Mouse (Mus musculus) limb, embryonic 15.5 days (tissue): ENCODE data around the gene Fam129c. TPM values are rescaled to one million over a fixed set of nuclear protein-coding genes. Genes with fewer than 3 reads are reported as not detected.

Experiments
- ATAC-seq: fragments of 200-750 bp; cut with Nextera tagmentation; 2 replicates; pipeline ENCODE4 v1.8.0; 2017; ENCODE audit warnings: low read depth, moderate TSS enrichment; ENCODE audit not compliant: insufficient number of reproducible peaks, low FRiP score, low TSS enrichment
- H3K27ac ChIP-seq: fragments of 300-500 bp; sonication (generic); 2 replicates; pipeline ENCODE4 v1.5.1; 2015; ENCODE audit warnings: moderate library complexity, mild to moderate bottlenecking, inconsistent platforms
- H3K27me3 ChIP-seq: fragments of 300-500 bp; sonication (generic); 2 replicates; pipeline ENCODE4 v1.6.1; 2015; ENCODE audit warnings: inconsistent platforms
- H3K36me3 ChIP-seq: fragments of 300-500 bp; sonication (generic); 2 replicates; pipeline ENCODE4 v1.6.1; 2015; ENCODE audit warnings: inconsistent platforms
- H3K4me1 ChIP-seq: fragments of 300-500 bp; sonication (generic); 2 replicates; pipeline ENCODE4 v1.6.1; 2015; ENCODE audit warnings: inconsistent platforms
- H3K4me2 ChIP-seq: fragments of 300-500 bp; sonication (generic); 2 replicates; pipeline ENCODE4 v1.6.1; 2015; ENCODE audit warnings: mild to moderate bottlenecking, inconsistent platforms
- H3K4me3 ChIP-seq: fragments of 300-500 bp; sonication (generic); 2 replicates; pipeline ENCODE4 v1.5.1; 2015; ENCODE audit warnings: mild to moderate bottlenecking, inconsistent platforms
- H3K9ac ChIP-seq: fragments of 300-500 bp; sonication (generic); 2 replicates; pipeline ENCODE4 v1.6.1; 2015; ENCODE audit warnings: inconsistent platforms
- H3K9me3 ChIP-seq: fragments of 300-500 bp; sonication (generic); 2 replicates; pipeline ENCODE4 v1.6.1; 2016; ENCODE audit warnings: inconsistent platforms
- WGBS: fragments of 180-500 bp; shearing (Covaris S2); methylation state at CpG from one replicate; pipeline ENCODE4 v1.1.7; 2015; 5-methylcytosine and 5-hydroxymethylcytosine counted together
- microRNA-seq: library from miRNA; unstranded; fragments of <30 nt; microRNA quantifications from one replicate; pipeline ENCODE4, GENCODE M21; 2016
- polyA plus RNA-seq: library from polyadenylated mRNA; unstranded; fragments of >200 nt; fragmentation: Nextera tagmentation; extraction: Ambion mirVana; gene quantifications from 2 replicates; pipeline ENCODE4 v1.2.1, GENCODE M21; 2015

Fam129c gene
- polyA plus RNA-seq, 1 experiment from 2014 or later = 5.0 TPM

- Histone ChIP-seq H3K9me3 (no peaks in the 10 kb centered on the region; the same call in 1 of the 2 replicates), H3K27ac (no peak overlapping the region)
- WGBS = 70% methylated on average over 8 of the region's 8 CpGs
Measured at GRCm38 (mm10) chr8:71637149-71638095, 40.0 kb downstream of the Fam129c start.

GRCm38 (mm10) chr8:71638321-71638720 is 40.9 kb downstream of the Fam129c start:
- H3K4me3 ChIP-seq = no peak overlapping the region
- H3K9me3 ChIP-seq = no peaks in the 10 kb centered on the region
- H3K4me2 ChIP-seq = no peak overlapping the region
- no peak overlapping the region for H3K27ac ChIP-seq
- no peaks in the 10 kb centered on the region for H3K36me3 ChIP-seq
- ATAC-seq = no peak
- peaks cover 21% of the 10 kb centered on the region for H3K27me3 ChIP-seq
- H3K4me1 ChIP-seq = peaks cover 11% of the 10 kb centered on the region
- WGBS = 64% methylated on average over 6 of the region's 6 CpGs
- H3K9ac ChIP-seq = no peak overlapping the region

More at GRCm38 (mm10) chr8:71637149-71638095, 40.0 kb downstream of the Fam129c start:
- Histone ChIP-seq H3K36me3 (no peaks in the 10 kb centered on the region), H3K4me2 (no peak overlapping the region), H3K4me1 (peaks cover 11% of the 10 kb centered on the region), H3K9ac (no peak overlapping the region), H3K4me3 (no peak overlapping the region), H3K27me3 (peaks cover 28% of the 10 kb centered on the region)
- no peak for ATAC-seq

GRCm38 (mm10) chr8:71639318-71639717 is 41.9 kb downstream of the Fam129c start:
- H3K27ac ChIP-seq = no peak overlapping the region
- H3K4me1 ChIP-seq = peaks cover 3% of the 10 kb centered on the region
- peaks cover 14% of the 10 kb centered on the region for H3K27me3 ChIP-seq
- ATAC-seq = no peak
- no peak overlapping the region for H3K4me3 ChIP-seq
- no peaks in the 10 kb centered on the region for H3K9me3 ChIP-seq
- WGBS = 88% methylated on average over 4 of the region's 4 CpGs
- H3K36me3 ChIP-seq = no peaks in the 10 kb centered on the region
- no peak overlapping the region for H3K9ac ChIP-seq
- no peak overlapping the region for H3K4me2 ChIP-seq

GRCm38 (mm10) chr8:71645510-71645909 is 48.1 kb downstream of the Fam129c start:
- Histone ChIP-seq H3K4me3 (no peak overlapping the region), H3K9ac (no peak overlapping the region), H3K27me3 (no peaks in the 10 kb centered on the region), H3K9me3 (no peaks in the 10 kb centered on the region), H3K36me3 (no peaks in the 10 kb centered on the region), H3K4me1 (no peaks in the 10 kb centered on the region), H3K27ac (no peak overlapping the region), H3K4me2 (no peak overlapping the region)
- WGBS = 79% methylated on average over 9 of the region's 9 CpGs
- ATAC-seq = no peak

GRCm38 (mm10) chr8:71654600-71654999 is 57.2 kb downstream of the Fam129c start:
- WGBS = under 1% methylated on average over 24 of the region's 24 CpGs
- ATAC-seq = no peak

More at GRCm38 (mm10) chr8:71654600-71654999, 57.2 kb downstream of the Fam129c start:
- no peaks in the 10 kb centered on the region for H3K9me3 ChIP-seq
- H3K36me3 ChIP-seq = no peaks in the 10 kb centered on the region
- peaks cover 74% of the 10 kb centered on the region for H3K27me3 ChIP-seq
- H3K4me3 ChIP-seq = peak overlapping the region; percentile 17; the same call in 1 of the 2 replicates
- H3K4me2 ChIP-seq = peak overlapping the region; percentile 33
- H3K4me1 ChIP-seq = peaks cover 8% of the 10 kb centered on the region
- H3K27ac ChIP-seq = no peak overlapping the region
- no peak overlapping the region for H3K9ac ChIP-seq

Small RNA genes within 50 kb of the gene (microRNA-seq; reads per million reads assigned to microRNA genes)
- gene Mir6769b = not detected

Other genes with a start within 250 kb of the Fam129c start
- gene Use1, start 230.8 kb upstream of the Fam129c start, polyA plus RNA-seq = 104 and 105 TPM in 2 replicates
- 5.7 and 7.0 TPM in 2 replicates for gene Ocel1, start 226.3 kb upstream of the Fam129c start, polyA plus RNA-seq
- 40.4 and 42.9 TPM in 2 replicates for gene Nr2f6, start 215.7 kb upstream of the Fam129c start, polyA plus RNA-seq
- gene Ushbp1, start 201.8 kb upstream of the Fam129c start, polyA plus RNA-seq = 10.3 and 13.4 TPM in 2 replicates
- 84.9 and 90.7 TPM in 2 replicates for gene Babam1, start 200.8 kb upstream of the Fam129c start, polyA plus RNA-seq
- 30.2 and 30.6 TPM in 2 replicates for gene Ankle1, start 191.6 kb upstream of the Fam129c start, polyA plus RNA-seq
- gene Abhd8, start 134.0 kb upstream of the Fam129c start, polyA plus RNA-seq = 65.7 and 67.2 TPM in 2 replicates
- 100 and 122 TPM in 2 replicates for gene Mrpl34, start 132.7 kb upstream of the Fam129c start, polyA plus RNA-seq
- gene Dda1, start 128.4 kb upstream of the Fam129c start, polyA plus RNA-seq = 98.4 and 107 TPM in 2 replicates
- gene Ano8, start 111.7 kb upstream of the Fam129c start, polyA plus RNA-seq = 1.3 and 1.4 TPM in 2 replicates
- gene Gtpbp3, start 109.5 kb upstream of the Fam129c start, polyA plus RNA-seq = 16.5 and 19.2 TPM in 2 replicates
- gene Plvap, start 85.9 kb upstream of the Fam129c start, polyA plus RNA-seq = 56.9 and 66.3 TPM in 2 replicates
- gene Ccdc194, start 71.9 kb upstream of the Fam129c start, polyA plus RNA-seq = 1.5 and 1.8 TPM in 2 replicates
- gene Bst2, start 60.2 kb upstream of the Fam129c start, polyA plus RNA-seq = 33.6 and 36.4 TPM in 2 replicates
- gene Mvb12a, start 54.7 kb upstream of the Fam129c start, polyA plus RNA-seq = 95.7 and 102 TPM in 2 replicates
- gene Tmem221, start 38.8 kb upstream of the Fam129c start, polyA plus RNA-seq = 0.74 and 0.84 TPM in 2 replicates
- 0.14 TPM in 1 of 2 replicates, not detected in the other for gene Nxnl1, start 31.0 kb upstream of the Fam129c start, polyA plus RNA-seq
- gene Slc27a1, start 28.8 kb upstream of the Fam129c start, polyA plus RNA-seq = 44.5 and 45.3 TPM in 2 replicates
- 200 and 202 TPM in 2 replicates for gene Pgls, start 5.5 kb upstream of the Fam129c start, polyA plus RNA-seq
- 105 and 108 TPM in 2 replicates for gene Colgalt1, start 13.3 kb downstream of the Fam129c start, polyA plus RNA-seq
- 0.69 and 0.76 TPM in 2 replicates for gene Unc13a, start 74.1 kb downstream of the Fam129c start, polyA plus RNA-seq
- 5.3 and 6.4 TPM in 2 replicates for gene Jak3, start 78.6 kb downstream of the Fam129c start, polyA plus RNA-seq
- gene Insl3, start 91.6 kb downstream of the Fam129c start, polyA plus RNA-seq = 0.63 and 0.96 TPM in 2 replicates
- 1.7 and 2.6 TPM in 2 replicates for gene B3gnt3, start 104.1 kb downstream of the Fam129c start, polyA plus RNA-seq
- 7.7 and 8.9 TPM in 2 replicates for gene Fcho1, start 128.1 kb downstream of the Fam129c start, polyA plus RNA-seq